Mouse (Mus musculus) intestine, embryonic 14.5 days (tissue): ENCODE measurements around the gene Rbm3. TPM values are rescaled to one million over a fixed set of nuclear protein-coding genes. Genes with fewer than 3 reads are reported as not detected.
A peak's percentile ranks its signal among the peaks of the same experiment; 100 is the strongest.
"Not testable (repeated sequence)": the region's sequence is repeated elsewhere in the genome, so short reads cannot be mapped to it uniquely, and the experiment has no call there.

Experiments
- ATAC-seq: fragments of 200-750 bp; cut with Nextera tagmentation; replicated peaks from 2 replicates; pipeline ENCODE4 v1.8.0; 2017; ENCODE audit warnings: low read depth, moderate number of reproducible peaks, moderate TSS enrichment, moderate library complexity; ENCODE audit not compliant: low FRiP score, low TSS enrichment
- DNase-seq: peaks from one replicate; pipeline ENCODE4 v3.0.0-alpha.2; 2018; ENCODE audit warnings: low spot score
- H3K27ac ChIP-seq: fragments of 300-500 bp; sonication (generic); 2 replicates; pipeline ENCODE4 v1.5.1; 2014; ENCODE audit warnings: low read depth, mild to moderate bottlenecking, control low read depth
- H3K27me3 ChIP-seq: fragments of 300-500 bp; sonication (generic); replicated peaks from 2 replicates; pipeline ENCODE4 v1.6.1; 2014; ENCODE audit warnings: low read length, control low read depth; ENCODE audit not compliant: control insufficient read depth, insufficient read depth
- H3K36me3 ChIP-seq: fragments of 300-500 bp; sonication (generic); 2 replicates; pipeline ENCODE4 v1.6.1; 2014; ENCODE audit warnings: low read length, control low read depth; ENCODE audit not compliant: control insufficient read depth, insufficient read depth
- H3K4me1 ChIP-seq: fragments of 300-500 bp; sonication (generic); replicated peaks from 2 replicates; pipeline ENCODE4 v1.6.1; 2014; ENCODE audit warnings: low read length, control low read depth, mixed read lengths; ENCODE audit not compliant: control insufficient read depth, insufficient read depth
- H3K4me2 ChIP-seq: fragments of 300-500 bp; sonication (generic); 2 replicates; pipeline ENCODE4 v1.6.1; 2014; ENCODE audit warnings: low read length
- H3K4me3 ChIP-seq: fragments of 300-500 bp; sonication (generic); 2 replicates; pipeline ENCODE4 v1.5.1; 2014; ENCODE audit warnings: low read depth, low read length, control low read depth, mixed read lengths
- H3K9ac ChIP-seq: fragments of 300-500 bp; sonication (generic); 2 replicates; pipeline ENCODE4 v1.6.1; 2014; ENCODE audit warnings: mild to moderate bottlenecking, low read length
- H3K9me3 ChIP-seq: fragments of 300-500 bp; sonication (generic); 2 replicates; pipeline ENCODE4 v1.6.1; 2016; ENCODE audit warnings: low read length, control low read depth; ENCODE audit not compliant: control insufficient read depth
- WGBS: fragments of 180-500 bp; shearing (Covaris S2); extraction: QIAGEN DNeasy Blood & Tissue Kit; methylation state at CpG from one replicate; pipeline ENCODE4 v1.1.7; 2014; 5-methylcytosine and 5-hydroxymethylcytosine counted together
- polyA plus RNA-seq: library from polyadenylated mRNA; unstranded; fragments of >200 nt; fragmentation: Nextera tagmentation; extraction: Ambion mirVana; gene quantifications from 2 replicates; pipeline ENCODE4 v1.2.1, GENCODE M21; 2014

Gene Rbm3
- polyA plus RNA-seq, 1 experiment from 2014 or later: 553 TPM

DNA sequence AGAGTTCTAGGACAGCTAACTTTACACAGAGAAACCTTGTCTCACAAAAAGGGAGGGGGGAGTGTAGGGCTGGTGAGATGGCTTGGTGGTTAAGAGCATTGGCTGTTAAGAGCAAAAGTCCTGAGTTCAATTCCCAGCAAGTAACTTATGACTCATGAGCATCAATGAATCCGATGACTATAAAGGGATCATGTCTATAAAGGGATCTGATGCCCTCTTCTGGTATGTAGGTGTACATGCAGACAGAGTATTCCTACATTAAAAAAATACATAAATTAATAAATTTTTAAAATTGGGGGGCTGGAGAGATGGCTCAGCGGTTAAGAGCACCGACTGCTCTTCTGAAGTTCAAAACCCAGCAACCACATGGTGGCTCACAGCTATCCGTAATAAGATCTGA is 30.4 kb downstream of the Rbm3 start:
- Histone ChIP-seq H3K9me3 (no peaks in the 10 kb centered on the region), H3K27me3 (no peaks in the 10 kb centered on the region), H3K4me1 (no peaks in the 10 kb centered on the region), H3K4me3 (no peak overlapping the region), H3K9ac (no peak overlapping the region), H3K27ac (no peak overlapping the region), H3K4me2 (no peak overlapping the region), H3K36me3 (no peaks in the 10 kb centered on the region)
- WGBS: 78% methylated on average over 4 of the region's 4 CpGs
- no peak for ATAC-seq
- DNase-seq: no peak

DNA sequence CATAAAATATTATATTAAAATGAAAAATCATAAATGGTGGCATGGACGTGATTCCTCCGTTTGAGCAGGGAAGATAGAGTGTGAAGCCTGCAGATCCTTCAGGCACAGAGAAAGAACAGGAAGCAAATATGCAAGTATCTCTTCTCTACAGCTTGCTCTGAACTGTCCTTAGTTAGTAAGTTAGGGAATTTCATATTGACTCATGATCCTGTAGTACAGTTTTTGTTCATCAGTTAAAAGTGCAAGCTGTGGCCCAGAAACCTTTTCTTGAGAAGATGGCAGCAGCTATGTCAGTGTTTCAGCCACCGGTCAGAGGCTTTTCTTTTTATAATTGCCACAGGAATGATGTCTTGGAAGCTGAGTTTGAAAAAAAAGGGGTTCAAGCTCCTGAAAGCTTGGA is 40.7 kb downstream of the Rbm3 start:
- DNase-seq: no peak
- no peak overlapping the region for H3K27ac ChIP-seq
- H3K4me3 ChIP-seq: no peak overlapping the region
- WGBS: 94% methylated on average over 3 of the region's 3 CpGs
- no peaks in the 10 kb centered on the region for H3K36me3 ChIP-seq
- H3K27me3 ChIP-seq: no peaks in the 10 kb centered on the region
- 0 out of 2 replicates have a peak, but pooled peaks cover 4% of the 10 kb centered on the region for H3K4me1 ChIP-seq
- ATAC-seq: no peak
- no peaks in the 10 kb centered on the region for H3K9me3 ChIP-seq
- H3K9ac ChIP-seq: no peak overlapping the region
- H3K4me2 ChIP-seq: no peak overlapping the region

DNA sequence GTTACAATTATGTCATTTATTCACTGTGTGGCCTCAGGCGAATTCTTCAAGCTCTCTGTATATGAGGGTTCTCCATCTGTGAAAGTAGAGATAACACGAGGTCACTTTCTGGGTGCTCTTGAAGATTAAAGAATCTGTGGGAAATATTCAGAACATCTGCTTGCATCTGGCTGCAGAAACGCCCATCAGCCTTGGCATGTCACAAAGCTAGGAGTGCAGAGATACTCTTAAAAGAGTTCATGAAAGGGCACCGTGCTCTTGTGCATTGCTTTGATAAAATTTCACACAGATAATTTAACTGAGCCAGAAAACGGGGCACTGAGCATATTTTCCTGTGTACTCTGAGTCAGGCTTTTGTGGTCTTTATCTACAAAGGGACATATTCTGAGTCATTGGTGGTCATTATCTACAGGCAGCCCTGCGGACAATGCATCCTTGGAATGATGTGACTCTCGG is 43.4 kb downstream of the Rbm3 start:
- Histone ChIP-seq H3K4me1 (0 out of 2 replicates have a peak, but pooled peaks cover 4% of the 10 kb centered on the region), H3K36me3 (no peaks in the 10 kb centered on the region), H3K4me2 (no peak overlapping the region), H3K9me3 (no peaks in the 10 kb centered on the region), H3K4me3 (no peak overlapping the region), H3K27ac (no peak overlapping the region), H3K9ac (no peak overlapping the region), H3K27me3 (no peaks in the 10 kb centered on the region)
- ATAC-seq (no peak), DNase-seq (no peak)
- WGBS: 60% methylated on average over 7 of the region's 7 CpGs

DNA sequence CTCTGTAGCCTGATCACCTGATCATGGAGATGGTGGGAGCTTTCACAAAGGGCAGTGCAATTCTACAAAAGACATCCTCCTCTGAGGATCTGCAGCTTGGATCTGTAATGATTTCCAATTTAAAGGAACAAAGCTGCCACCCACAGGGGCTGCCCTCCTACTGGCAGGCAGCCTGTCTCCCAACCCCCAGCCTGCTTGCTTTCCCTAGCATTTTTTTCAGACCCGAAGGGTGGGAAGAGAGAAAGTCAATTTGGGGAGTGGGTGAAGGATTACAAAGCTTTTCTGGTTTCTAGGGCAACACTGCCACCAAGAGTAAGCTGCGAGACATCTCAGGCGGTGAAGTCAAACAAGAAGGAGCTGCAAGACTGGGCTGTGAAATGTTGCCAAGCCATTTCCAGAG is 44.7 kb downstream of the Rbm3 start:
- ATAC-seq (no peak), DNase-seq (peak; percentile 63)
- H3K36me3 ChIP-seq: no peaks in the 10 kb centered on the region
- H3K27me3 ChIP-seq: no peaks in the 10 kb centered on the region
- H3K9ac ChIP-seq: no peak overlapping the region
- H3K4me1 ChIP-seq: 0 out of 2 replicates have a peak, but pooled peaks cover 4% of the 10 kb centered on the region
- no peaks in the 10 kb centered on the region for H3K9me3 ChIP-seq
- 0 out of 2 replicates have a peak overlapping the region, but pooled peaks have one; percentile 3 for H3K4me2 ChIP-seq
- no peak overlapping the region for H3K4me3 ChIP-seq
- 0 out of 2 replicates have a peak overlapping the region, but pooled peaks have one; percentile 27 for H3K27ac ChIP-seq
- WGBS: 17% methylated on average over 3 of the region's 3 CpGs

DNA sequence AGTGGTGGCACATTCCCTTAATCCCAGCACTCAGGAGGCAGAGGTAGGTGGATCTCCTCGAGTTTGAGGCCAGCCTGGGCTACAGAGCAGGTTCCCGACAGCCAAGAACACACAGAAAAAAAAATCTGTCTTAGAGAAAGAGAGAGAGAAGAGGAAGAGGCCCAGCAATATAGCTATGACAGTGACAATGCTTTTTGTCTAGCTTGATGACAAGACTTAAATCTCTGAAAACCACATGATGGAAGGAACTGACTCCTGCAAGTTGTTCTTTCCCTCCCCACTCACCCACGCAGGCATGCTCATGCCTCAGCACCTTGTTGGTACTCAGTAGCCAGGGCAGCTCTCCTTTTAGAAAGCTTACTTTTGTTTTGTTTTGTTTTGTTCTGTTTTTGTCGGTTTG is 46.2 kb downstream of the Rbm3 start:
- 0 out of 2 replicates have a peak, but pooled peaks cover 4% of the 10 kb centered on the region for H3K4me1 ChIP-seq
- 44% methylated on average over 4 of the region's 4 CpGs for WGBS

DNA sequence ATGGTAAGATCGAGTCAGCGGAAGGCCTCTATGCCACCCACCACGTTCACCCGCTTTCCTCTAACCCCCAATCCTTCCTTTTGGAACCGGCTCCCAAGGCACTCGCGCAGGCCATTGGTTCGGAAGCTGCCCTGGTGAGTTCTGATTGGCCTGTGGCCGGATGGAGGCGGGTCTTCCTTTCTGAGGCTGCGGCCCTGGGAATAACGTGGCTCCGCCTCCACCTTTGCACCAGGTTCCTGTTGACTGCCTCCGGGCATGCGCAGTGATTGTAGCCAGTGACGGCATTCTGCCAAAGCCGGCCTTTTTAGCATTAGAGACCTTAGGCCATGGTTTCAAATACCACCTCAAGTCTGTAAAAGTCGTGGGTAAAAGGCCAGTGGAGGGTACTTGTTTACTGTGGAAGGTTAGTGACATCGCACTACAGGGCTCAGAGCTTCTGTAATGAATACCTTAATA is 48.9 kb downstream of the Rbm3 start:
- DNase-seq: peak; percentile 90
- Histone ChIP-seq H3K27ac (no peak overlapping the region), H3K9me3 (no peaks in the 10 kb centered on the region), H3K27me3 (no peaks in the 10 kb centered on the region), H3K9ac (peak overlapping the region; percentile 29; the same call in 1 of the 2 replicates), H3K4me1 (0 out of 2 replicates have a peak, but pooled peaks cover 4% of the 10 kb centered on the region), H3K4me2 (peak overlapping the region; percentile 46), H3K4me3 (peak overlapping the region; percentile 31), H3K36me3 (no peaks in the 10 kb centered on the region)
- ATAC-seq: peak; percentile 97
- WGBS: 12% methylated on average over 17 of the region's 19 CpGs

More for the DNA sequence above, 46.2 kb downstream of the Rbm3 start:
- DNase-seq: no peak
- Histone ChIP-seq H3K27me3 (no peaks in the 10 kb centered on the region), H3K36me3 (no peaks in the 10 kb centered on the region), H3K4me3 (no peak overlapping the region), H3K4me2 (no peak overlapping the region), H3K9ac (no peak overlapping the region), H3K9me3 (no peaks in the 10 kb centered on the region), H3K27ac (no peak overlapping the region)
- ATAC-seq: no peak

DNA sequence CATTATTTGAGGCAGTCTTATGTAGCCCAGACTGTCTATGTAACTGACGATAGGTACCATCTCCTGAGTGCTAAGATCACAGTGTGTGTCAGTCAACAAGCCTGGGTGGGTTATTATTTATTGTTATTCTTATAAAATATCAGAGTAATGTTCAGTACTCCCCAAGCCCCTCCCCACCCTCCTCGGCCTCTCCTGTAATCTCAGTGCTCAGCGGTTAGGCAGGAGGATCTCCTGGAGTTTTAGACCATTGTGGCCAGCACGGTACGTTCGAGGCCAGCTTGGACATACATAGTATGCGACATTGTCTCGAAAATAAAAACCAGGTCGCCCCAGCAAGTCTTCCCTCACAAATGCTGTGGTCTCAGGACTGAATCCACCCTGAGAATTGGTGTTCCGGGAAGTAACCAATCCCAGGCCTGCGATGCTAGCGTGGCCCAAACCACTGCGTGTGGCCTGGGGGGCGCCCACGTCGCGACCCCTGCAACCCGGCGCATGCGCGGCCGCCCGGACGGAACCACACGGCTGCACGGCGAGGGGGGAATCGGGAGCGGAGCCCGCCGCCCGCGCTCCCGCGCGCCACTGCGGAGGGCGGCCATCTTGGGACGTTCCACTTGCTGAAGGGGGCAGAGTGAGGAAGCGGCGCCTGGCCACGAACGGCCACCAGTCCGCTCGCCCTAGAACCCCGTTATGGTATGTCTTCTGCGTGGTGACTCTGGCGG is 49.5 kb downstream of the Rbm3 start:
- 0 out of 2 replicates have a peak overlapping the region, but pooled peaks have one; percentile 12 for H3K9ac ChIP-seq

DNA sequence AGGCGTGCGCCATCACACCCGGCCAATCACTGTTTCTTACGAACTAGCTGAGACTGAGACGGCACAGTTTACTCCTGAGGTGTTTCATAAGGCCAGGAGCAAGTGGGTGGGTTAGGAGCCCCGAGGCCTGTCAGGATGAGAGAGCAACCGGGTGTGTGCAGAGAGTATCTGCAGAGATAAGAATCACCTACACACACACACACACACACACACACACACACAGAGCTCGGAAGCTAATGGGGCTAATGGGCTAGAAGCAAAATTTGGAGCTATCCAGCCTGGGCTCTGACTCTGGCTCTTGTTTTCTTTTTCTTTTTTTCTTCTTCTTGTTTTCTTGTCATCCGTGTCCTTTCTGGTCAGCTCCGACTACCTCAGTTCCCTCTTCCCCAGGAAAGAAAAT is 50.1 kb downstream of the Rbm3 start:
- Histone ChIP-seq H3K4me1 (0 out of 2 replicates have a peak, but pooled peaks cover 1% of the 10 kb centered on the region), H3K9ac (0 out of 2 replicates have a peak overlapping the region, but pooled peaks have one; percentile 12), H3K4me2 (peak overlapping the region; percentile 44), H3K4me3 (peak overlapping the region; percentile 25; the same call in 1 of the 2 replicates), H3K27me3 (no peaks in the 10 kb centered on the region), H3K27ac (no peak overlapping the region), H3K9me3 (no peaks in the 10 kb centered on the region), H3K36me3 (no peaks in the 10 kb centered on the region)
- 77% methylated on average over 10 of the region's 10 CpGs for WGBS
- DNase-seq: no peak
- no peak for ATAC-seq

More for the DNA sequence above, 49.5 kb downstream of the Rbm3 start:
- H3K27ac ChIP-seq, DNase-seq, H3K4me1 ChIP-seq, H3K27me3 ChIP-seq, H3K36me3 ChIP-seq, H3K9me3 ChIP-seq: not testable (repeated sequence)
- peak; percentile 94 for ATAC-seq
- peak overlapping the region; percentile 25 for H3K4me3 ChIP-seq
- WGBS: 7% methylated on average over 18 of the region's 48 CpGs
- H3K4me2 ChIP-seq: peak overlapping the region; percentile 44
